Mouse (Mus musculus): Measurements from ENCODE around the gene 0610010K14Rik. TPM values are rescaled to one million over a fixed set of nuclear protein-coding genes. Genes with fewer than 3 reads are reported as not detected.

The 0610010K14Rik gene
- total RNA-seq (2023; ENCODE audit: inconsistent age), result 62.4 to 92.8 TPM (median 71.3 TPM) in 4 replicates

GRCm38 (mm10) chr11:70237457-70238167 is at the start of gene 0610010K14Rik:
TSS of gene 0610010K14Rik (minus strand) at chr11:70237914.

GRCm38 (mm10) chr11:70254931-70255531 is 17.3 kb upstream of the 0610010K14Rik start, which contains the start of gene Alox12:
TSS of gene Alox12 (minus strand) at chr11:70255353.

GRCm38 (mm10) chr11:70239541-70240279 is 2.0 kb upstream of the 0610010K14Rik start, which contains the start of the genes Gm21988 and Rnasek:
TSS of gene Gm21988 (minus strand) at chr11:70239830.
TSS of gene Rnasek (minus strand) at chr11:70239842.

GRCm38 (mm10) chr11:70229260-70230010 is 8.3 kb downstream of the 0610010K14Rik start, which contains the start of gene Bcl6b:
TSS of gene Bcl6b (minus strand) at chr11:70229798.

GRCm38 (mm10) chr11:70220731-70221602 is 16.7 kb downstream of the 0610010K14Rik start, which contains the start of gene Slc16a13:
TSS of gene Slc16a13 (minus strand) at chr11:70221064.

GRCm38 (mm10) chr11:70212423-70212822 is 25.3 kb downstream of the 0610010K14Rik start, which contains the start of gene Slc16a11:
TSS of gene Slc16a11 (plus strand) at chr11:70212752.

Other genes starting within 250 kb of the 0610010K14Rik start
- gene Gabarap, start 246.8 kb downstream of the 0610010K14Rik start, total RNA-seq (2023; ENCODE audit: inconsistent age), result 311 to 355 TPM (median 331 TPM) in 4 replicates
- 52.7 to 62.9 TPM (median 56.6 TPM) in 4 replicates for gene Phf23, start 242.1 kb downstream of the 0610010K14Rik start, total RNA-seq (2023; ENCODE audit: inconsistent age)
- 48.4 to 53.5 TPM (median 51.0 TPM) in 4 replicates for gene Dvl2, start 237.3 kb downstream of the 0610010K14Rik start, total RNA-seq (2023; ENCODE audit: inconsistent age)
- 53.0 to 60.7 TPM (median 59.3 TPM) in 4 replicates for gene Acadvl, start 222.5 kb downstream of the 0610010K14Rik start, total RNA-seq (2023; ENCODE audit: inconsistent age)
- gene Dlg4, start 221.0 kb downstream of the 0610010K14Rik start, total RNA-seq (2023; ENCODE audit: inconsistent age), result 3.5 to 5.4 TPM (median 4.2 TPM) in 4 replicates
- gene Asgr1, start 183.8 kb downstream of the 0610010K14Rik start, total RNA-seq (2023; ENCODE audit: inconsistent age), result not detected in 4 replicates
- not detected in 4 replicates for gene Asgr2, start 145.3 kb downstream of the 0610010K14Rik start, total RNA-seq (2023; ENCODE audit: inconsistent age)
- gene Mgl2, start 107.6 kb downstream of the 0610010K14Rik start, total RNA-seq (2023; ENCODE audit: inconsistent age), result not detected in 4 replicates
- 0.57 TPM in 1 of 4 replicates, not detected in the others for gene Clec10a, start 81.7 kb downstream of the 0610010K14Rik start, total RNA-seq (2023; ENCODE audit: inconsistent age)
- not detected in 4 replicates for gene Slc16a11, start 25.2 kb downstream of the 0610010K14Rik start, total RNA-seq (2023; ENCODE audit: inconsistent age)
- 1.8 to 2.3 TPM (median 2.1 TPM) in 4 replicates for gene Slc16a13, start 16.9 kb downstream of the 0610010K14Rik start, total RNA-seq (2023; ENCODE audit: inconsistent age)
- gene Bcl6b, start 8.1 kb downstream of the 0610010K14Rik start, total RNA-seq (2023; ENCODE audit: inconsistent age), result 0.45 to 1.1 TPM (median 0.85 TPM) in 4 replicates
- gene Gm21988, start 1.9 kb upstream of the 0610010K14Rik start, total RNA-seq (2023; ENCODE audit: inconsistent age), result 4.4 to 9.6 TPM (median 7.2 TPM) in 4 replicates
- 73.2 to 81.6 TPM (median 73.8 TPM) in 4 replicates for gene Rnasek, start 1.9 kb upstream of the 0610010K14Rik start, total RNA-seq (2023; ENCODE audit: inconsistent age)
- 0.57 to 0.64 TPM in 2 of 4 replicates, not detected in the others for gene Alox12, start 17.4 kb upstream of the 0610010K14Rik start, total RNA-seq (2023; ENCODE audit: inconsistent age)
- gene Alox12e, start 84.7 kb upstream of the 0610010K14Rik start, total RNA-seq (2023; ENCODE audit: inconsistent age), result not detected in 4 replicates
- gene Alox15, start 114.1 kb upstream of the 0610010K14Rik start, total RNA-seq (2023; ENCODE audit: inconsistent age), result 0.21 to 1.9 TPM (median 0.26 TPM) in 3 of 4 replicates, not detected in the other
- gene Pelp1, start 172.1 kb upstream of the 0610010K14Rik start, total RNA-seq (2023; ENCODE audit: inconsistent age), result 26.4 to 29.9 TPM (median 28.0 TPM) in 4 replicates
- 93.3 to 103 TPM (median 98.7 TPM) in 4 replicates for gene Arrb2, start 194.7 kb upstream of the 0610010K14Rik start, total RNA-seq (2023; ENCODE audit: inconsistent age)
- gene Med11, start 214.0 kb upstream of the 0610010K14Rik start, total RNA-seq (2023; ENCODE audit: inconsistent age), result 39.8 to 46.9 TPM (median 43.4 TPM) in 4 replicates
- gene Zmynd15, start 221.5 kb upstream of the 0610010K14Rik start, total RNA-seq (2023; ENCODE audit: inconsistent age), result 1.3 to 2.1 TPM (median 1.4 TPM) in 4 replicates
- gene Cxcl16, start 222.1 kb upstream of the 0610010K14Rik start, total RNA-seq (2023; ENCODE audit: inconsistent age), result 6.6 to 9.3 TPM (median 7.2 TPM) in 4 replicates